Mouse (Mus musculus) midbrain, embryonic 11.5 days (tissue): ENCODE data around the gene Dok5. TPM values are rescaled to one million over a fixed set of nuclear protein-coding genes. Genes with fewer than 3 reads are reported as not detected.

Source experiments
- ATAC-seq: fragments of 200-750 bp; cut with Nextera tagmentation; 2 replicates; pipeline ENCODE4 v1.8.0; 2017; ENCODE audit warnings: moderate TSS enrichment, moderate library complexity; ENCODE audit not compliant: low FRiP score
- DNase-seq: peaks from one replicate; pipeline ENCODE4 v3.0.0; 2015; ENCODE audit warnings: low spot score; ENCODE audit errors: missing footprints
- H3K27ac ChIP-seq: fragments of 300-500 bp; sonication (generic); 2 replicates; pipeline ENCODE4 v1.5.1; 2014; ENCODE audit warnings: low read depth, low read length
- H3K27me3 ChIP-seq: fragments of 300-500 bp; sonication (generic); 2 replicates; pipeline ENCODE4 v1.6.1; 2014; ENCODE audit warnings: mild to moderate bottlenecking, low read length, moderate library complexity, mixed read lengths; ENCODE audit not compliant: control insufficient read depth, insufficient read depth
- H3K36me3 ChIP-seq: fragments of 300-500 bp; sonication (generic); 2 replicates; pipeline ENCODE4 v1.6.1; 2014; ENCODE audit warnings: mild to moderate bottlenecking, low read length, moderate library complexity, mixed read lengths; ENCODE audit not compliant: control insufficient read depth, insufficient read depth
- H3K4me1 ChIP-seq: fragments of 300-500 bp; sonication (generic); 2 replicates; pipeline ENCODE4 v1.6.1; 2014; ENCODE audit warnings: low read length; ENCODE audit not compliant: control insufficient read depth, insufficient read depth
- H3K4me2 ChIP-seq: fragments of 300-500 bp; sonication (generic); 2 replicates; pipeline ENCODE4 v1.6.1; 2014; ENCODE audit warnings: mild to moderate bottlenecking, moderate library complexity
- H3K4me3 ChIP-seq: fragments of 300-500 bp; sonication (generic); 2 replicates; pipeline ENCODE4 v1.5.1; 2014; ENCODE audit warnings: low read depth, low read length
- H3K9ac ChIP-seq: fragments of 300-500 bp; sonication (generic); 2 replicates; pipeline ENCODE4 v1.6.1; 2014; ENCODE audit warnings: low read length
- H3K9me3 ChIP-seq: fragments of 300-500 bp; sonication (generic); 2 replicates; pipeline ENCODE4 v1.6.1; 2016; ENCODE audit warnings: low read length; ENCODE audit not compliant: control insufficient read depth
- WGBS: fragments of 180-500 bp; shearing (Covaris S2); extraction: QIAGEN DNeasy Blood & Tissue Kit; methylation state at CpG from one replicate; pipeline ENCODE4 v1.1.7; 2014; 5-methylcytosine and 5-hydroxymethylcytosine counted together
- polyA plus RNA-seq: library from polyadenylated mRNA; unstranded; fragments of >200 nt; fragmentation: Nextera tagmentation; extraction: Ambion mirVana; gene quantifications from 2 replicates; pipeline ENCODE4 v1.2.1, GENCODE M21; 2014

The Dok5 gene
- polyA plus RNA-seq, 1 experiment from 2014 or later: 19.5 TPM

- Histone ChIP-seq H3K27me3 (no peaks in the 10 kb centered on the region), H3K4me3 (no peak overlapping the region), H3K9ac (no peak overlapping the region), H3K36me3 (no peaks in the 10 kb centered on the region), H3K4me2 (no peak overlapping the region), H3K4me1 (0 out of 2 replicates have a peak, but pooled peaks cover 2% of the 10 kb centered on the region), H3K27ac (no peak overlapping the region), H3K9me3 (no peaks in the 10 kb centered on the region; the same call in 1 of the 2 replicates)
- ATAC-seq (no peak), DNase-seq (peak; percentile 23)
- 92% methylated on average over 9 of the region's 9 CpGs for WGBS
Measured at GRCm38 (mm10) chr2:170903367-170903766, 171.8 kb downstream of the Dok5 start.

- no peaks in the 10 kb centered on the region for H3K36me3 ChIP-seq
- WGBS: 52% methylated on average over 13 of the region's 13 CpGs
- no peak overlapping the region for H3K4me2 ChIP-seq
- H3K27me3 ChIP-seq: no peaks in the 10 kb centered on the region
- peak; percentile 95 for DNase-seq
- H3K4me3 ChIP-seq: no peak overlapping the region
- ATAC-seq: no peak
- H3K27ac ChIP-seq: no peak overlapping the region
- H3K9ac ChIP-seq: no peak overlapping the region
- no peaks in the 10 kb centered on the region for H3K9me3 ChIP-seq
- no peaks in the 10 kb centered on the region for H3K4me1 ChIP-seq
Measured at GRCm38 (mm10) chr2:170912589-170913223, 181.1 kb downstream of the Dok5 start.

- H3K36me3 ChIP-seq: no peaks in the 10 kb centered on the region
- no peak overlapping the region for H3K4me2 ChIP-seq
- no peak overlapping the region for H3K9ac ChIP-seq
- H3K4me1 ChIP-seq: no peaks in the 10 kb centered on the region
- H3K27me3 ChIP-seq: no peaks in the 10 kb centered on the region
- 88% methylated on average over 11 of the region's 11 CpGs for WGBS
- DNase-seq: no peak
- no peaks in the 10 kb centered on the region for H3K9me3 ChIP-seq
- H3K4me3 ChIP-seq: no peak overlapping the region
- no peak for ATAC-seq
- H3K27ac ChIP-seq: no peak overlapping the region
Measured at GRCm38 (mm10) chr2:170913863-170914262, 182.3 kb downstream of the Dok5 start.

- DNase-seq: peak; percentile 71
- Histone ChIP-seq H3K4me2 (no peak overlapping the region), H3K27ac (no peak overlapping the region), H3K4me3 (no peak overlapping the region), H3K36me3 (no peaks in the 10 kb centered on the region), H3K9ac (no peak overlapping the region), H3K27me3 (no peaks in the 10 kb centered on the region), H3K4me1 (no peaks in the 10 kb centered on the region), H3K9me3 (no peaks in the 10 kb centered on the region)
- WGBS: 94% methylated on average over 8 of the region's 8 CpGs
- no peak for ATAC-seq
Measured at GRCm38 (mm10) chr2:170915646-170916045, 184.0 kb downstream of the Dok5 start.

GRCm38 (mm10) chr2:170922260-170922659 is 190.7 kb downstream of the Dok5 start:
- Histone ChIP-seq H3K36me3 (no peaks in the 10 kb centered on the region), H3K9me3 (no peaks in the 10 kb centered on the region), H3K27me3 (no peaks in the 10 kb centered on the region), H3K4me2 (no peak overlapping the region), H3K27ac (no peak overlapping the region), H3K4me3 (no peak overlapping the region), H3K9ac (no peak overlapping the region), H3K4me1 (no peaks in the 10 kb centered on the region)
- DNase-seq (peak; percentile 68), ATAC-seq (no peak)
- WGBS: 50% methylated on average over 3 of the region's 3 CpGs

- H3K4me2 ChIP-seq: no peak overlapping the region
- ATAC-seq (no peak), DNase-seq (peak; percentile 61)
- no peak overlapping the region for H3K9ac ChIP-seq
- WGBS: 91% methylated on average over 4 of the region's 4 CpGs
- no peak overlapping the region for H3K4me3 ChIP-seq
- no peaks in the 10 kb centered on the region for H3K9me3 ChIP-seq
- no peaks in the 10 kb centered on the region for H3K27me3 ChIP-seq
- H3K4me1 ChIP-seq: no peaks in the 10 kb centered on the region
- H3K36me3 ChIP-seq: no peaks in the 10 kb centered on the region
- H3K27ac ChIP-seq: no peak overlapping the region
Measured at GRCm38 (mm10) chr2:170924131-170924530, 192.5 kb downstream of the Dok5 start.

GRCm38 (mm10) chr2:170926237-170926636 is 194.6 kb downstream of the Dok5 start:
- H3K4me3 ChIP-seq: no peak overlapping the region
- H3K36me3 ChIP-seq: no peaks in the 10 kb centered on the region
- H3K9ac ChIP-seq: no peak overlapping the region
- no peak for ATAC-seq
- DNase-seq: no peak
- H3K9me3 ChIP-seq: no peaks in the 10 kb centered on the region
- 81% methylated on average over 9 of the region's 9 CpGs for WGBS
- H3K27me3 ChIP-seq: no peaks in the 10 kb centered on the region
- H3K4me1 ChIP-seq: no peaks in the 10 kb centered on the region
- no peak overlapping the region for H3K27ac ChIP-seq
- no peak overlapping the region for H3K4me2 ChIP-seq

Other genes with a start within 250 kb of the Dok5 start
- 118 and 138 TPM in 2 replicates for gene Pfdn4, start 235.4 kb upstream of the Dok5 start, polyA plus RNA-seq
- gene Cyp24a1, start 234.7 kb upstream of the Dok5 start, polyA plus RNA-seq: 0.05 and 0.07 TPM in 2 replicates
- not detected in 2 replicates for gene 4930470P17Rik, start 129.8 kb upstream of the Dok5 start, polyA plus RNA-seq